Mouse (Mus musculus) kidney, adult 9 months (tissue): ENCODE data around the gene Safb2.

Source experiments
- DNase-seq: peaks from one replicate; pipeline ENCODE4 v3.0.0; 2022

Safb2 gene

GRCm38 (mm10) chr17:56554122-56554551, 30.2 kb downstream of the Safb2 start, which contains the start of gene Gm20219:
TSS of gene Gm20219 (minus strand) at chr17:56554387.
- DNase-seq: no peak

GRCm38 (mm10) chr17:56552781-56553363, 31.5 kb downstream of the Safb2 start:
- peak; percentile 70 for DNase-seq

- DNase-seq: no peak
Measured at GRCm38 (mm10) chr17:56551841-56552581, 32.4 kb downstream of the Safb2 start.

- DNase-seq: no peak
Measured at GRCm38 (mm10) chr17:56550784-56551475, 33.5 kb downstream of the Safb2 start.

- DNase-seq: no peak
Measured at GRCm38 (mm10) chr17:56548605-56549105, 35.7 kb downstream of the Safb2 start.

- DNase-seq: no peak
Measured at GRCm38 (mm10) chr17:56547846-56548604, 36.4 kb downstream of the Safb2 start.

GRCm38 (mm10) chr17:56547116-56547845, 37.1 kb downstream of the Safb2 start:
- DNase-seq: no peak

GRCm38 (mm10) chr17:56546576-56546975, 37.8 kb downstream of the Safb2 start:
- no peak for DNase-seq

- DNase-seq: no peak
Measured at GRCm38 (mm10) chr17:56545945-56546344, 38.4 kb downstream of the Safb2 start.

- DNase-seq: no peak
Measured at GRCm38 (mm10) chr17:56544699-56545387, 39.5 kb downstream of the Safb2 start.

- no peak for DNase-seq
Measured at GRCm38 (mm10) chr17:56543684-56544224, 40.6 kb downstream of the Safb2 start.

- no peak for DNase-seq
Measured at GRCm38 (mm10) chr17:56542736-56543135, 41.6 kb downstream of the Safb2 start.

GRCm38 (mm10) chr17:56540562-56540975, 43.8 kb downstream of the Safb2 start:
- DNase-seq: no peak

- DNase-seq: no peak
Measured at GRCm38 (mm10) chr17:56537912-56538311, 46.5 kb downstream of the Safb2 start.

GRCm38 (mm10) chr17:56536874-56537273, 47.5 kb downstream of the Safb2 start:
- no peak for DNase-seq

GRCm38 (mm10) chr17:56536192-56536591, 48.2 kb downstream of the Safb2 start:
- no peak for DNase-seq

GRCm38 (mm10) chr17:56524943-56525342, 59.4 kb downstream of the Safb2 start:
- DNase-seq: no peak

GRCm38 (mm10) chr17:56522744-56523143, 61.6 kb downstream of the Safb2 start:
- DNase-seq: no peak

GRCm38 (mm10) chr17:56515690-56516410, 68.5 kb downstream of the Safb2 start:
- DNase-seq: no peak

GRCm38 (mm10) chr17:56514916-56515315, 69.5 kb downstream of the Safb2 start:
- DNase-seq: no peak
